7 mouse cellular contexts compared by ENCODE assay signal in genomic region chr13:67399183-67399903, GRCm38 (mm10). TPM values are rescaled to one million over a fixed set of nuclear protein-coding genes. Genes with fewer than 3 reads are reported as not detected.
DNase-seq lines count a peak whose midpoint lies in the region; ATAC-seq lines count a peak whose summit lies in the region.
"Not testable (repeated sequence)": the region's sequence is repeated elsewhere in the genome, so short reads cannot be mapped to it uniquely, and the experiment has no call there.

Gene Zfp429, minus strand, starts transcription at chr13:67399819.

- WGBS in embryonic facial prominence, embryonic 12.5 days, result 6% methylated on average over 14 of the region's 16 CpGs
- WGBS in midbrain, embryonic 10.5 days, result 5% methylated on average over 16 of the region's 16 CpGs

- peak; percentile 75 for DNase-seq in adrenal gland, postnatal 14 days
- peak; percentile 98 for DNase-seq in heart, adult 11 months
- peak; percentile 71 for DNase-seq in kidney, adult 11 months
- peak; percentile 68 for DNase-seq in left cerebral cortex, postnatal 4 days
- DNase-seq in midbrain, embryonic 10.5 days (ENCODE audit: low spot score), result peak; percentile 62
- peak; percentile 69 for DNase-seq in right cerebral cortex, postnatal 4 days

- intact Hi-C loops in left cerebral cortex, postnatal 4 days (cut with DNase I), result not testable (repeated sequence)

- H3K4me3 ChIP-seq in embryonic facial prominence, embryonic 12.5 days, result peak within 1 kb of the TSS; percentile 65
- H3K4me3 ChIP-seq in midbrain, embryonic 10.5 days, result peak within 1 kb of the TSS; percentile 69

- H3K4me2 ChIP-seq in embryonic facial prominence, embryonic 12.5 days (replicated peaks), result peak within 1 kb of the TSS; percentile 55

- not testable (repeated sequence) for H3K4me1 ChIP-seq in embryonic facial prominence, embryonic 12.5 days; midbrain, embryonic 10.5 days

- not testable (repeated sequence) for H3K27me3 ChIP-seq in embryonic facial prominence, embryonic 12.5 days; midbrain, embryonic 10.5 days (ENCODE audit: low read depth, poor library complexity, severe bottlenecking)

- peak within 1 kb of the TSS; percentile 60 for H3K9ac ChIP-seq in embryonic facial prominence, embryonic 12.5 days

- H3K27ac ChIP-seq in embryonic facial prominence, embryonic 12.5 days, result not testable (repeated sequence)
- H3K27ac ChIP-seq in midbrain, embryonic 10.5 days (replicated peaks), result peak within 1 kb of the TSS; percentile 79

- not testable (repeated sequence) for H3K9me3 ChIP-seq in embryonic facial prominence, embryonic 12.5 days; midbrain, embryonic 10.5 days (replicated peaks)

- not testable (repeated sequence) for H3K36me3 ChIP-seq in embryonic facial prominence, embryonic 12.5 days; midbrain, embryonic 10.5 days

- peak; percentile 94 for ATAC-seq in embryonic facial prominence, embryonic 12.5 days (ENCODE audit: insufficient number of reproducible peaks, insufficient read depth, low FRiP score, low TSS enrichment)

RNA-seq across cellular contexts. Expression of gene Zfp429, which starts in this region (rescaled TPM):
- 3.5 and 5.0 TPM in 2 replicates for total RNA-seq in adrenal gland, postnatal 14 days (2021)
- polyA plus RNA-seq in embryonic facial prominence, embryonic 12.5 days (2016; fragmentation: Nextera tagmentation; extraction: Ambion mirVana), result 4.9 and 6.6 TPM in 2 replicates
- 1 to 10 TPM; 3.1 to 3.2 TPM for total RNA-seq in left cerebral cortex, postnatal 4 days (2021)
- polyA plus RNA-seq in midbrain, embryonic 10.5 days (2016; fragmentation: Nextera tagmentation; extraction: Ambion mirVana), result 3.3 and 4.3 TPM in 2 replicates
